Mouse (Mus musculus): ENCODE results near the gene Tpr.
A peak's percentile ranks its signal among the peaks of the same experiment; 100 is the strongest.

Tpr gene

DNA sequence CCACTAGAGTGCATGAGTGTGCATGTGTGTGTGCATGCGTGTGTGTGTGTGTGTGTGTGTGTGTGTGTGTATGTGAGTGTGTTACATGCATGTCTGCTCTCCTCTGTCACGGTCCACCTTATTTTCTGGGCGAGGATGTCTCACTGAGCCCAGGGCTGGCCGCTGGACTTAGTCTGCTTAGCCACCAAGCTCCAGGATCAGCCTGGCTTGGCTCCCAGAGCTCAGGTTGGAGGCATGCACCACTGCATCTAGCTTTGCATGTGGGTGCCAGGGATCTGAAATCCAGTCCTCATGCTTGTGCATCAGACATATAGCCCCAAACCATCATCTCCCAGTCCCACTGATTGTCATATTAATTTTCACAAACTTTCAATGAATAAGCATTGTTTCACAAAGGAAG is 71.1 kb downstream of the Tpr start:
- DNase-seq, result no peak

DNA sequence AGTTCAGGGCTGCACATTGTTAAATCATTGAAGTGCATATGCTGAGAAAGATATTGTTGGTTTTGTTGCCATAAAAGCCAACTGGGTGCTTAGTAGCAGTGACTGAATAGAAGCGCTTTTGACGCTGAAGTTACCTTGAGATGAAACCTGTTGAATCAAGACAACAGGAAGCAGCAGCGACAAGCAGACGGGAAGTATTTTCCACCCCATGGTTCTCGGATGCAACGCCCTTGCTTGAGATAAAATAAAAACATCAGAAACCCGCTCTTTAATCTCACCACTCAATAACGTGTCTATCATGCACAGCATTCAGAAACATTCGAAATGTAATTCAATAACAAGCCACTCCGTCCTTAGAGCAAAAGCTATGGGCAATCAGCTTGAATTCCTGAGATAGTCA is 72.7 kb downstream of the Tpr start:
- no peak for DNase-seq

DNA sequence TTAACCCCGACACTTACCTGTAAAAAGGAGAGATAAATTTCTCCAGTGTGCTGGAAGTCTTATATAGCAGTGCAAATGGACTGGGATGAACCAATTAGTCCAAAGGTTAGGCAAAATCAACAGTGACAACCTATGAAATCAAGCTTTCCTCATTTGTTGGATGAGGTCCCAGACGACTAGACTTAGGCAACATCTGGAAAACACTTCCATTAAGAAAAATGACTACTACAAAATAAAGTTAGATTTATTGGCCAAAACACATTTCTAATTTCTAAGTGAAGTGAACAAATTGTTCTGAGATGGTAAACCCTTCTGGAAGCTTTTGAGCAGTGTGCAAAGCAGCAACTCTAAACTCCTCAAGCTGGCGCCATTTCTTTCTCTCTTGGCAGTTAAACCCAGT is 73.5 kb downstream of the Tpr start, which contains the start of gene Prg4:
Gene Prg4 (minus strand): TSS at position 34 of the 400 bp plus-strand sequence.
- DNase-seq, result no peak

DNA sequence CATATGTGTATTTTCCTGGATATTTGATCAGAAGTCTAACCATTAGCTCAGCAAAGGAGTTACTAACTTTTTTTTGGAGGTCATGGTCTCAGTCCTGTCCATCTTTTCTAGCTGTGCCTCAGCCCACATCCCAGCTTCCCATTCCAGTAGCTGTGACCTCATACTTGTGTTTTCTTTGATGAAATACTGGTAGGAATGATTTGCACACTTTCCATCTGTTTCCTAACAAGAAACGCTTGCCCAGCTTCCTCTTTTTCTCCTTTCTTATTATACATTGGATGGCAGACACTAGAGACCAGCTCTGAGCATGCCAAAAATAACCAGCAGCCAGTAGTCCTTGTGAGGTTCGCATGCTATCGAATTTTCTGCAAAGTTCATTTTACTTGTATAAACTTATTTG is 77.4 kb downstream of the Tpr start:
- DNase-seq, result no peak

DNA sequence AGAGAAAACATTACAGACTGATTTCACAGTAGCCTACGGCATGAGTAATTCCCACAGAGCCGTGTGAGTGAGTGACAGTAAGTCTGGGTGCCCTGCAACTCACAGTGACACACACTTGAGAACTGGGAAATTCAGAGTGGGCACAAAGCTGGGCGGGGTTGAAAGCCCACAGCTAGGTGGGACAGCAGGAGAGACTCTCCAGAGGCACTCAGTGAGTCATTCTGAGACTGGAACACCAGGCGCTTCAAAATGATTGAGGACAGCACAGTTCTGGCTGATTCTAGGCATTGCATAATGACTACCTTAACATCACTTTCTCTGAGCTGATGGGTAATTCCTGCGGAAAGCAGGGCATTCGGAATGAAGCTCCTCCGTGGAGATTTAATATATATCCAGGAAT is 79.9 kb downstream of the Tpr start:
- no peak for DNase-seq

DNA sequence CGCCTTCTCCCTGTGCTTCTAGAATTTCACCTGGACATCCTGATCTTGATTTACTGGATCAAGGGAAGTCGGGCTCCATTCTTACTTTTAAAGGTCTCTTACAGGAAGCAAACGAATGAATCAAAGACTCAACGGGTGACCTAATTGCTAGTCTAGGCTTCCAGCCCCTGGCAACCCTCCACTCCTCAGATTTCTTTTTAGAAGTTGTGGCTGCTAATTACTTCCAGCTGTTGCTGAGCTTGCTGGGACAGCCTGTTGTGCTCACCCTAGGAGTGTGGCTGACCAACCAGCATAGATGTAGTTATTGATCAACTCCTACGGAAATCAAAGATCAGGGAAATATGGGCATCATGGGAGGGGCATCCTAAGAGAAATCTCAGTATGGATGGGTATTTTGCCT is 88.0 kb downstream of the Tpr start:
- DNase-seq, result peak; percentile 35

DNA sequence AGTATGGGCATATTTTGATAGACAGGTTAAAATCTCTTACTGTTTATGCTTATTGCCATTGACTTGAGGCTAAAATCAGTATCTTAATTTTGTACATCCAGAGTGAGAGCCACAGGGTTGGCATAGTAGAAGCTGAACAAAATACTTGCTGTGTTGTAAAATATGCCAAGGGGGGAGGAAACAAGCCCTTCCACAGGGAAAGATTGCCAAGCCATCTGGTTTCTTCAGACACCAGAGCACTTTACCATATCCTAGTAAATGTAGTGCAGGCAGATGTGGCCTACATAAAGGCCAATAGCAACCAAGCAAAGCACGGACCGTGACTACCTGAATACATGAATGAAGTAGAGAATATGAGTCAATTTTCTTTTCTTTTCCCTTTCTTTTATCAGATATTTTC is 96.5 kb downstream of the Tpr start:
- DNase-seq, result no peak

DNA sequence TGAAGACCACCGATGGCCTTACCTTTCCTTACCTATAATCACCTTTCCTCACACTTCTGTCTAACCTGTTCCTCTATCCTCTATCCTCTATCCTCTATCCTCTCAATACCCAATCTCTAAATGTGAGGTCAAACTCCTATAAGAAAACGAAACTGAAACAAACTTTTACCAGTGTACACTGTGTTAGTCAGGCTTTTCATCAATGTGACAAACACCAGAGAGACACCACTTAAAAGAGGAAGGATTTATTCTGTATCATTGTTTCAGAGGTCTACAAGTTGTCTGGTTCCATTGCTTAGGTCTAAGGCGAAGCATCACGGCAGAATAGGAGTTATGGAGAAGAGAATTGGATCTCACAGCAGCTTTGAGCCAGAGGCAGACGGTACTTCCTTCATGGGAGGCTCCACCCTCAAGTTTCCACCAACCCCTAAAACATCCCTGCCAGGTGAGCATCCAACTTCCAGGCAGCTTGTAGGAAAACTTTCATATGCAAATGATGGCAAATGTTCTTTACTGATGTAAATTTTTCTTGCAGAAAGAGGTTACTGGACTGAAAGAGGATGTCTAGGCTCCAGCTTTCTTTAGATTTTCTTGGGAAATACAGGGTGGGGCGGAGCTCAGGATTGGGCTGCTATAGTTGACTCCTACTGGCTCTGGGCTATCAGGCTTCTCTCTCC is 104.1 kb downstream of the Tpr start:
- no peak for DNase-seq

DNA sequence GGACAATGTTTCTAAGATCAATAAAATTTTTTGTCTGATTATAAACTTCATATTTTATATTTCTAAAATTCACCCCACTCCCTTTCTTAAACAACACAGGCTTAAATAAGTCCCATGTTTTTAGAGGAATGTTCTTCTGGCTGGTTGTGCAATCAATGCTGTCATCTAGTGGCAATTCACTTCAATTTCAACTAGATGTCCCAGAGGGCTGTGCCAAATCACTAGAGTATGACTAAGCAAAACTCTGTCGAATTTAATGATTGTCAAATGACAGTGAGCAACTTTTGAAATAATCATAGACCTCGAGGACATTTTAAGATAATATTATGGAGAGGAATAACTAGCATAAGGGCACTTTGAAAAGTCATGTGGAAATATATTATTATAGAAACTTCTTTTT is 105.1 kb downstream of the Tpr start:
- DNase-seq, result peak; percentile 24

DNA sequence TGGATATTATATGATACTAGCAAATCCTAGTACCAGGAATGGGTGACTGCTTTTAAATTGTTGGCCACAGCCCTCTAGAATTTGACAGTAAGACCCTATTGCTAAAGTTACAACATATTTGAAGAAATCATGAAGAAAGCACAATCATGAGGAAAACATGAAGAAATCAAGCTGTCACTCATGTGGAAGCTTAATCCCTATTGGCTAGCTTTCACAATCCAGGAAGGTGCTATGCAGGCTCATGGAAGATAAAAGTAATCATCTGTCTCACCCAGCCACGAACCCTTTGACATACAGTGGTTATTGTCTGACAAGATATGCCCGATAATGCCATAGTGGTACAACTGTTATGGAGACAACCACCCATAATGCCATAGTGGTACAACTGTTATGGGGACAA is 105.5 kb downstream of the Tpr start:
- DNase-seq, result no peak

All from lung, postnatal 14 days (tissue).